Mouse (Mus musculus): ENCODE data around the gene Rnft1. TPM values are rescaled to one million over a fixed set of nuclear protein-coding genes. Genes with fewer than 3 reads are reported as not detected.
A peak's percentile ranks its signal among the peaks of the same experiment; 100 is the strongest.

Rnft1 gene
- polyA plus RNA-seq, 1 experiment from 2014 or later, result 21.3 TPM

DNA sequence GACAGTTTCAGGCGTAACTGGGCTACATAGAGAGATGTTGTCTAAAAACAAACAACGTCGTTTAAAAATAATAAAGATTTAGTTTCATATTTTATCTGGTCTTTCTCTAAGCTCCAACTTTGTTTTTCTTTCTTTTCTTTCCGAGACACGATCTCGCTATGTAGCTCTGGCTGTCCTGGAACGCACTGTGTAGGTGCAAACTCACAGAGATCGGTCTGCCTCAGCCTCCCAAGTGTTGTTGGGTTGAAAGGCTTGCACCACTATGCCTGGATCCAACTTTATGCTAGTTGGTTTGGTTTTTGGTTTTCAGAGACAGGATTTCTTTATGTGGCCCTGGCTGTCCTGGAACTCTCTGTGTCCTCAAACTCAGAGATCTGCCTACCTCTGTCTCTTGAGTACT is 61.1 kb downstream of the Rnft1 start:
- DNase-seq (ENCODE audit: low spot score) (no peak), ATAC-seq (ENCODE audit: insufficient read depth, low FRiP score, low TSS enrichment) (no peak)
- peak overlapping the region; percentile 98 for H3K4me3 ChIP-seq (ENCODE audit: low read depth, low read length)
- no peak overlapping the region for H3K27ac ChIP-seq (ENCODE audit: low read depth, low read length)
- H3K9me3 ChIP-seq (ENCODE audit: control insufficient read depth, low read length), result no peaks in the 10 kb centered on the region
- 79% methylated on average over 8 of the region's 8 CpGs for WGBS
- no peak overlapping the region; the same call in 1 of the 2 replicates for H3K9ac ChIP-seq (ENCODE audit: low read length)
- H3K4me2 ChIP-seq (ENCODE audit: low read depth), result peak overlapping the region; percentile 56
- H3K4me1 ChIP-seq (ENCODE audit: control insufficient read depth, insufficient read depth, low read length), result peaks cover 2% of the 10 kb centered on the region; the same call in 1 of the 2 replicates
- no peaks in the 10 kb centered on the region for H3K27me3 ChIP-seq (ENCODE audit: control insufficient read depth, insufficient read depth, low read length)
- no peaks in the 10 kb centered on the region for H3K36me3 ChIP-seq (ENCODE audit: control insufficient read depth, insufficient read depth, low read length)

- no peak overlapping the region for H3K4me3 ChIP-seq (ENCODE audit: low read depth, low read length)
- H3K9me3 ChIP-seq (ENCODE audit: control insufficient read depth, low read length), result no peaks in the 10 kb centered on the region
- peaks cover 2% of the 10 kb centered on the region; the same call in 1 of the 2 replicates for H3K4me1 ChIP-seq (ENCODE audit: control insufficient read depth, insufficient read depth, low read length)
- no peak overlapping the region for H3K27ac ChIP-seq (ENCODE audit: low read depth, low read length)
- no peaks in the 10 kb centered on the region for H3K36me3 ChIP-seq (ENCODE audit: control insufficient read depth, insufficient read depth, low read length)
- no peak for ATAC-seq (ENCODE audit: insufficient read depth, low FRiP score, low TSS enrichment)
- H3K4me2 ChIP-seq (ENCODE audit: low read depth), result no peak overlapping the region
- H3K27me3 ChIP-seq (ENCODE audit: control insufficient read depth, insufficient read depth, low read length), result no peaks in the 10 kb centered on the region
- 96% methylated on average over 1 of the region's 1 CpGs for WGBS
- H3K9ac ChIP-seq (ENCODE audit: low read length), result no peak overlapping the region
- DNase-seq (ENCODE audit: low spot score), result no peak
Observed at GRCm38 (mm10) chr11:86547412-86547811, 63.0 kb downstream of the Rnft1 start.

Other genes with a start within 250 kb of the Rnft1 start
- gene Ints2, start 227.1 kb upstream of the Rnft1 start, polyA plus RNA-seq (2014; fragmentation: Nextera tagmentation; extraction: Ambion mirVana), result 51.2 and 52.2 TPM in 2 replicates
- 14.0 and 14.6 TPM in 2 replicates for gene Med13, start 127.1 kb upstream of the Rnft1 start, polyA plus RNA-seq (2014; fragmentation: Nextera tagmentation; extraction: Ambion mirVana)
- gene Rps6kb1, start 60.1 kb downstream of the Rnft1 start, polyA plus RNA-seq (2014; fragmentation: Nextera tagmentation; extraction: Ambion mirVana), result 56.4 and 57.7 TPM in 2 replicates
- 11.3 and 13.2 TPM in 2 replicates for gene Tubd1, start 60.3 kb downstream of the Rnft1 start, polyA plus RNA-seq (2014; fragmentation: Nextera tagmentation; extraction: Ambion mirVana)
- gene Vmp1, start 199.2 kb downstream of the Rnft1 start, polyA plus RNA-seq (2014; fragmentation: Nextera tagmentation; extraction: Ambion mirVana), result 93.5 and 103 TPM in 2 replicates
- gene Ptrh2, start 199.3 kb downstream of the Rnft1 start, polyA plus RNA-seq (2014; fragmentation: Nextera tagmentation; extraction: Ambion mirVana), result 36.7 and 40.3 TPM in 2 replicates

Measured in neural tube, embryonic 11.5 days (tissue).